Mouse (Mus musculus): ENCODE data around the gene Pygb.

- TF ChIP-seq CTCF (IDR thresholded peaks at IDR 0.05; ENCODE audit: low read depth, low read length): no peak
- TF ChIP-seq POLR2A (IDR thresholded peaks at IDR 0.05; ENCODE audit: insufficient read depth, low read length): no peak
- TF ChIP-seq EP300 (IDR thresholded peaks at IDR 0.05; ENCODE audit: insufficient read depth, low read depth, low read length): no peak
Observed at GRCm38 (mm10) chr2:150750129-150750979, 36.2 kb upstream of the Pygb start.

Measured in ES-Bruce4 (cell line).